Mouse (Mus musculus) cortical plate, adult 2 months (tissue): ENCODE measurements around the gene Axin1.
A peak's percentile ranks its signal among the peaks of the same experiment; 100 is the strongest.

Experiments
- CTCF ChIP-seq: fragments of 200-500 bp; IDR thresholded peaks from 2 replicates; pipeline ENCODE4 v1.5.1; 2011; ENCODE audit warnings: mild to moderate bottlenecking, control low read depth, low read length; ENCODE audit not compliant: insufficient read depth; ENCODE audit errors: extremely low read depth
- POLR2A ChIP-seq: fragments of 200-500 bp; IDR thresholded peaks from 2 replicates; pipeline ENCODE4 v1.6.1; 2011; ENCODE audit warnings: mild to moderate bottlenecking, low read length, control low read depth; ENCODE audit not compliant: insufficient read depth; ENCODE audit errors: extremely low read depth

GRCm38 (mm10) chr17:26095121-26095740 is 43.3 kb upstream of the Axin1 start, which contains the start of gene Nme4:
- TF ChIP-seq CTCF = no peak
- 0 out of 2 replicates have a peak, but pooled peaks have one; percentile 27 for TF ChIP-seq POLR2A
